Mouse (Mus musculus) liver, embryonic 14.5 days (tissue): ENCODE results near the gene Zfp607b.

Experiments
- CTCF ChIP-seq: IDR thresholded peaks from 2 replicates; pipeline ENCODE4 v1.5.1; 2016; ENCODE audit warnings: antibody characterized with exemption, low read depth, control low read depth
- EP300 ChIP-seq: IDR thresholded peaks from 2 replicates; pipeline ENCODE4 v1.6.1; 2016; ENCODE audit warnings: antibody characterized with exemption, low read depth

GRCm38 (mm10) chr7:27673064-27673574 is 16.0 kb upstream of the Zfp607b start:
- TF ChIP-seq CTCF, result no peak
- TF ChIP-seq EP300, result no peak
